ENCODE assay signal across 12 mouse cellular contexts in genomic region chr9:102107978-102108377, GRCm38 (mm10).
DNase-seq lines count a peak whose midpoint lies in the region; ATAC-seq and TF ChIP-seq lines count a peak whose summit lies in the region.
"Had no signal": no experiment of that assay in that cellular context is flagged by ENCODE, and none has a peak within 500 bp of the region (broad histone marks: within the 10 kb centered on the region; RNA-seq: fewer than 3 reads in every experiment).

No protein-coding gene starts in this region.

- H3K27me3 ChIP-seq in hindbrain, postnatal 0 days (ENCODE audit: insufficient read depth, low read length) = no peaks in the 10 kb centered on the region
- H3K27me3 ChIP-seq in hindbrain, embryonic 11.5 days (ENCODE audit: control insufficient read depth, insufficient read depth, low read length) = no peaks in the 10 kb centered on the region
- H3K27me3 ChIP-seq in midbrain, embryonic 15.5 days (replicated peaks) = no peaks in the 10 kb centered on the region

- 32% methylated on average over 3 of the region's 3 CpGs for WGBS in hindbrain, postnatal 0 days
- WGBS in hindbrain, embryonic 11.5 days = 88% methylated on average over 3 of the region's 3 CpGs
- 50% methylated on average over 3 of the region's 3 CpGs for WGBS in midbrain, embryonic 15.5 days

- no peak overlapping the region for H3K9ac ChIP-seq in hindbrain, postnatal 0 days (replicated peaks; ENCODE audit: low read length)
- H3K9ac ChIP-seq in hindbrain, embryonic 11.5 days (ENCODE audit: low read depth, low read length) = no peak overlapping the region
- H3K9ac ChIP-seq in midbrain, embryonic 15.5 days = no peak overlapping the region
- H3K9ac ChIP-seq: heart, embryonic 12.5 days had no signal

- H3K9me3 ChIP-seq in hindbrain, postnatal 0 days (ENCODE audit: low read length) = no peaks in the 10 kb centered on the region
- no peaks in the 10 kb centered on the region for H3K9me3 ChIP-seq in hindbrain, embryonic 11.5 days (ENCODE audit: control insufficient read depth, low read length)
- no peaks in the 10 kb centered on the region for H3K9me3 ChIP-seq in midbrain, embryonic 15.5 days
- H3K9me3 ChIP-seq: heart, embryonic 12.5 days had no signal

- peak; percentile 24; the same call in 1 of the 2 replicates for ATAC-seq in hindbrain, postnatal 0 days
- no peak for ATAC-seq in hindbrain, embryonic 11.5 days (ENCODE audit: low FRiP score)
- peak; percentile 72 for ATAC-seq in frontal cortex, adult (ENCODE audit: low TSS enrichment)
- ATAC-seq in midbrain, embryonic 15.5 days (replicated peaks) = 0 out of 2 replicates have a peak, but pooled peaks have one; percentile 24
- ATAC-seq: inflammation-experienced regulatory T-cells, adult 6 months had no signal

- H3K4me2 ChIP-seq in hindbrain, postnatal 0 days (ENCODE audit: low read depth, low read length) = no peak overlapping the region
- no peak overlapping the region for H3K4me2 ChIP-seq in hindbrain, embryonic 11.5 days (replicated peaks; ENCODE audit: low read depth, low read length)
- no peak overlapping the region for H3K4me2 ChIP-seq in midbrain, embryonic 15.5 days
- H3K4me2 ChIP-seq: heart, embryonic 12.5 days had no signal

- no peak overlapping the region for H3K4me3 ChIP-seq in hindbrain, postnatal 0 days (ENCODE audit: low read length)
- no peak overlapping the region for H3K4me3 ChIP-seq in hindbrain, embryonic 11.5 days (ENCODE audit: low read depth, low read length)
- no peak overlapping the region for H3K4me3 ChIP-seq in midbrain, embryonic 15.5 days
- H3K4me3 ChIP-seq: heart, embryonic 12.5 days; myocyte had no signal

- peak; percentile 43 for TF ChIP-seq CTCF in hindbrain, postnatal 0 days (IDR thresholded peaks at IDR 0.05; ENCODE audit: low read depth)

- no peaks in the 10 kb centered on the region; the same call in 1 of the 2 replicates for H3K4me1 ChIP-seq in hindbrain, postnatal 0 days (ENCODE audit: insufficient read depth, low read length)
- no peaks in the 10 kb centered on the region for H3K4me1 ChIP-seq in hindbrain, embryonic 11.5 days (replicated peaks; ENCODE audit: control insufficient read depth, insufficient read depth, low read length)
- peaks cover 30% of the 10 kb centered on the region for H3K4me1 ChIP-seq in midbrain, embryonic 15.5 days
- H3K4me1 ChIP-seq: heart, embryonic 12.5 days had no signal

- H3K36me3 ChIP-seq in hindbrain, postnatal 0 days (ENCODE audit: insufficient read depth, low read length) = no peaks in the 10 kb centered on the region
- no peaks in the 10 kb centered on the region for H3K36me3 ChIP-seq in hindbrain, embryonic 11.5 days (ENCODE audit: control insufficient read depth, insufficient read depth, low read length)
- H3K36me3 ChIP-seq in midbrain, embryonic 15.5 days (replicated peaks) = no peaks in the 10 kb centered on the region
- H3K36me3 ChIP-seq: heart, embryonic 12.5 days had no signal

- H3K27ac ChIP-seq in hindbrain, postnatal 0 days = no peak overlapping the region
- no peak overlapping the region for H3K27ac ChIP-seq in hindbrain, embryonic 11.5 days (ENCODE audit: low read depth, low read length)
- H3K27ac ChIP-seq in midbrain, embryonic 15.5 days = peak overlapping the region; percentile 37

- peak; percentile 54 for DNase-seq in hindbrain, postnatal 0 days (ENCODE audit: low spot score)
- DNase-seq in hindbrain, embryonic 11.5 days (ENCODE audit: low spot score) = no peak
- peak; percentile 9 for DNase-seq in layer of hippocampus, adult 9-10 months (ENCODE audit: low spot score)
- DNase-seq in retina, postnatal 1 day = no peak
- no peak for DNase-seq in MN1 (ENCODE audit: low spot score)
- DNase-seq in yolk sac, embryonic 10.5 days (ENCODE audit: low spot score) = no peak
- DNase-seq: thymus, adult 18-20 months had no signal

Comparison
In these comparisons a context has a peak if more than half of its experiments do, and no peak if none do; other contexts are left out.
1. DNase-seq: peak in hindbrain, postnatal 0 days (single experiment) and layer of hippocampus, adult 9-10 months (single experiment); none in hindbrain, embryonic 11.5 days (single experiment), retina, postnatal 1 day (single experiment), MN1 (single experiment) and yolk sac, embryonic 10.5 days (single experiment).